Mouse (Mus musculus): ENCODE data around the gene Gm11172.

- TF ChIP-seq CTCF (IDR thresholded peaks at IDR 0.05; ENCODE audit: control insufficient read depth, insufficient read depth, insufficient read length) (no peak), MAX (IDR thresholded peaks at IDR 0.05) (no peak), CEBPB (IDR thresholded peaks at IDR 0.05; ENCODE audit: low read depth) (no peak)
Observed at GRCm38 (mm10) chr16:10771769-10772510, 40.8 kb upstream of the Gm11172 start.
